Mouse (Mus musculus) forelimb bud, embryonic 11.5 days (tissue): ENCODE measurements at regions not wholly inside any gene's neighbourhood (a gene's known extent, or its start where the extent isn't known, plus 50 kb on each side); places are given as distances from the start of the nearest gene placed in this dataset.
A peak's percentile ranks its signal among the peaks of the same experiment; 100 is the strongest.
"Not testable (repeated sequence)": the region's sequence is repeated elsewhere in the genome, so short reads cannot be mapped to it uniquely, and the experiment has no call there.

Source experiments
- DNase-seq: peaks from one replicate; pipeline ENCODE4 v3.0.0-alpha.2; 2012; ENCODE audit warnings: low read depth, low spot score

DNA sequence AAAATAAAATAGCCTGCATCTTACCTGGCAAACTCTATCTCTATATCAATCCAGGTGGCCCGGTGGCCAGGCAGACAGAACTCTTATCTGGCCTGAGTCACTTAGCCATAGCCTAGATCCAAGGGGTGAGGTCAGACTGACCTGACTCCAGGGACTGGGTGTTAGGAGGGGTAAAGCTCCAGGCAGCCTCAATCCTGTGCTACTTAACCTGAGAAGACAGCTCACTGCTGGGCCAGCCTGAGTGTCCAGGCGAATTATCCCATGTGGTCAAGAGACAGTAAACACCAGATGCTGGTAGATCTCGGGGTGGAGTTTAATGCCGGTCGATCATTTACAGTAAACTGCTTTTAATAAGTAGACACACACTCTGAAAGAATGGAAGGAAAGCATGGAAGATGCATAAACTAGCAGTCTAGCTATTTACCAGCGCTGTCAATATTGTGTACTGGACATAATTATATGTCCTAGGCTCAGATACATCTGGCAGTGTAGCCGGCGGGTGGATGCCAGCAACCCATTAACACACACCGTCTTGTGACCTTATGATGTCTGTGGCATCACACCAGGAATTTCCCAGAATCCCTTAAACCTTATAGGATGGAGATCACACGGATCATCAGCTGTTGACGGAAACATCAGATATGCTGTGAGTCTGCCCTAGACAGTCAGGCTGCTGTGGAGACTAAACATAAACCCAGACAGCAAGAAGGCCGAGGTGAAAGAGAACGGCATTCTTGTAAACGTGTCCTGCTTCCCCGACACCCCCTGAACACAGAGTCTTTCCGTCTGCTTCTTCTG lies 153.9 kb upstream of the Ubl3 start:
- DNase-seq: no peak

DNA sequence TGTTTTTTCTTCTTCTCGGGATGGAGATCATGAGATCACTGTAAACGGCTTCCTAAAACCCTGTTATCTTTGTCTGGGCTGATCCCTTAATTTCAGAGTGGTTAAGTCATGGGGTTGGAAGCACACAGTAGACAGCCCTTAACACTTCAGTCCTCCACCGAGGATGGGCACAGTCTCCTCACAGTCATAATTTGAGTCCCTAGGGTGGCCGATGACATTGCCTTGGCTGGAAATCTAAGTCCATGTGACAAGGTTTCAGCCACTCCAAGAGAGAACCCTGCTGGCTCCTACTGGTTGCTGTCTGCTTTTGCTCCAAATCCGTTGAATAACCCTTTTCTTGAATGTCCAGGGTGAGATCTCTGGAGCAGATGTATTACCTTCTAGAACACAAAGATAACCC lies 152.2 kb upstream of the Ubl3 start:
- DNase-seq: no peak

GRCm38 (mm10) chr5:148701859-148702258 lies 149.3 kb upstream of the Ubl3 start:
- DNase-seq: peak; percentile 35

DNA sequence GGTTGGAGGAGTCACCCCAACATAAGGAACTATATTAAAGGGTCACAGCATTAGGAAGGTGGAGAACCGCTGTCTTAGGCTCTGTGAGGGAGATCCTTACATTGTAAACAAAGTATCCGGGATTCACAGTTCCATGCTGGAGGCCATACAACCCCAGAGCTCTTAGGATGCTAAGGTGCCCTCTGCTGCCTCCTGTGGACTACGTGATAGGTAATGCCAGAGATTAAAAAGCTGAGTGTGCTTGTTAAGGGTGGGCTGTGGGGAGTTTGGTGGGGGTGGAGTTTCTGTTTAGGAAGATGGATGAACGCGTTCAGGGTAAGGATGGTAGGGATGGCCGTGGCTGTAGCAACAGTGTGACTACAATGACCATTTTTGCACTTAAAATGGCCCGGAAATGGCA lies 148.4 kb upstream of the Ubl3 start:
- DNase-seq: no peak

GRCm38 (mm10) chr5:148700240-148700639 lies 147.7 kb upstream of the Ubl3 start:
- DNase-seq: no peak

DNA sequence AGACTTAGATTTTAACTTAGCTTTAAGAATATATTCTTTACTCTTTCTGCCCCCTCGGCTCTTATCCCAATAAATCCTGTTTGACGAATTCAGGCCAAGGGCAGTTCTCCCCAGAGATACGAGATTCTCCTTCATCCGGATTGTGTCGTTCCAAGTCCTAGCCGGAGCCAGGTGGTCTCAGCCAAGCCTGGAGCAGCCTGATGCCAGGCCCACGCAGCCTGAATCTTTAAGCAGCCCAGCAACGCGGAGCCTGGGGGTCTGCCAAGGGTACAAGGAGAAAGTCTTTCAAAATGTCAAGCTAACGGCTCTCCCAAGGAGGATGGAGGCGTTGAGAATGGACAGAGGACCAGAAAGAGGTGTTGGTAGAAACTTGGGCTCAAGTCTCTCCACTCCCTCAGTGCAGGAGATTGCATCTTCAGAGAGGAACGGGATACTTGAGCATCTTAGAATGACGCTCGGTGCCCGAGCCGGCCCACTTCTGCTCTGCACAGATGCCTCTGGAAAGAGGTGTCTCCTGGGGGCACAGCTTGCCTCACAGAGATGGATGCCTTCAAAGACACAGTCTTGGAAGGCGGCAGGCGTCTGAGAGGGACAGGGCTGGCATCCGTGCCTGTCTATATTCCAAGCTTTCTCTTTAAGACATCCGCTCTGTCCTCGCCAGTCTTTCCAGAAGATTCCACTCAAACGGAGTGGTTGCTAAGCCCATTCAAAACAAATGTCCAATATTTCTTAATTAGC lies 145.2 kb upstream of the Ubl3 start:
- DNase-seq: no peak

GRCm38 (mm10) chr5:148694352-148694751 lies 141.8 kb upstream of the Ubl3 start:
- peak; percentile 76 for DNase-seq

- DNase-seq: no peak
These were observed 138.9 kb upstream of the Ubl3 start for GRCm38 (mm10) chr5:148691486-148691885.

GRCm38 (mm10) chr5:148690823-148691197 lies 138.2 kb upstream of the Ubl3 start:
- no peak for DNase-seq

DNA sequence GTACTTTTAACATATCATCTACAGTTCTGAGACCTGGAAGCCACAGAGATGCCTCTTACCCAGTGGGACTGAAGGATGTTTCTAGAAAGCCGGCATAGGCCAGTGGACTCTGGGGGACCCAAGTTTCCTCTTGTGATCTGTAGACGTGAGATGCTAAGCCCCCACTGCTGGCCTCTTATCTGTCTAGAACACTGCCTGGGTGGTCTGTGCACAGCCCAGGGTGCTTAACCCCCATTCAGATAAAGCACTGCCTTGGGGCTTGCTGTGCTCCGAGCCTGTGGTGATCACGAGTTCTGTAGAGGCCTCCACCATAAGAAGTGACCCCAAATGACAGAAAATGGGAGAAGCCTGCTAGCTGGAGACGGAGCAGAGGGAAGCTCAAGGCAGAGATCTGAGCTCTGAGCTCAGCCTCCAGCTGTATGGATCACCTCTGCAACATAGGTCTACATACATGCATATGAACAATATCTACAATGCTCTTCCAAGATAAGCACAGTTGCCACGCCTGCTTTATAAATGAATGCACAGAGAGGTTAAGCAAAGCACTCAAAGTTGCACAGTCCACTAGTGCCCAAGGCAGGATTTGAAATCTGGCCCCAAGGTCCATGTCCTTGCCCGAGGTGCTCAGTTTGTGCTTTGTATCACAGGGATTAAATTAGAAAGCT lies 137.7 kb upstream of the Ubl3 start:
- no peak for DNase-seq

DNA sequence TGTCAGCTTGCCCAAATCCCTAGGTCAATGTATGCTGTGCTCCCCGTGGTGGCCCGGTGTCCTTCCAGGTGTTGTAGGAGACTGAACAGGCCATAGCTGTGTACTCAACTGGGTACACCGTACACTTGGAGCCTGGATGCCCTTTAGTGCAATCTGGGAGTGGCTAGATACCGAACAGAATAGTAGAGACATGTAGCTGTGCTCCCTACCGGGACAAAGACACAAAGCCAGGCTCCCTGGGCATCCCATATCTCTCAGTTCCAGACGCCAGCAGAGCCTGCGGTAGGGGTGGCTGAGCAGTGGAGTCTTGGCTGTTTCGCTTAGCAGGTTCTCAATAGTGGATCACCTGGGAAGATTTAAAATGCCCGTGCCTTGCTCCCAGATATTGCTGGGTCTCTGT lies 136.7 kb upstream of the Ubl3 start:
- no peak for DNase-seq

- DNase-seq: no peak
These were observed 135.9 kb upstream of the Ubl3 start for GRCm38 (mm10) chr5:148688501-148688900.

DNA sequence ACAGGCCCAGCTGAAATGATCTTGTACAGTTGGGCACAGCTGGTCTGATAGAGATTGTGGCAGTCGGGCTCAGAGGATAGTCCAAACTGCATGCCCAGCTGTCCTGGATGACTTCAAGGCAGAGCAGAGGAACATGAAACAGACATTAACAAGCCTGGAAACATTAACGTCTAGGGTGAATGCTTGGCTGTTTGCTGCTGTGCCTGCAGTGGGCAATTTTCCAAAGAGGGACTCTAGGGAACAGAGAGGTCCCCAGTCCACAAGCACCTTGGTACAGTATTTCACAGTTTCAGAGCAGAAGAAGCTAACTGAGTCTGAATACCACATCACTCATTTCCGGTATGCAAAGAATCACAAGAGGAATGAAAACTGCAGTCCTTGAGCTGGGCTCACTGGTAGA lies 135.2 kb upstream of the Ubl3 start:
- no peak for DNase-seq

- DNase-seq: no peak
These were observed 131.6 kb upstream of the Ubl3 start for GRCm38 (mm10) chr5:148684216-148684615.

GRCm38 (mm10) chr5:148682553-148682952 lies 130.0 kb upstream of the Ubl3 start:
- DNase-seq: no peak

- no peak for DNase-seq
These were observed 127.8 kb upstream of the Ubl3 start for GRCm38 (mm10) chr5:148680341-148680740.

- no peak for DNase-seq
These were observed 127.0 kb upstream of the Ubl3 start for GRCm38 (mm10) chr5:148679586-148679985.

- not testable (repeated sequence) for DNase-seq
These were observed 125.8 kb upstream of the Ubl3 start for GRCm38 (mm10) chr5:148678285-148678937.

DNA sequence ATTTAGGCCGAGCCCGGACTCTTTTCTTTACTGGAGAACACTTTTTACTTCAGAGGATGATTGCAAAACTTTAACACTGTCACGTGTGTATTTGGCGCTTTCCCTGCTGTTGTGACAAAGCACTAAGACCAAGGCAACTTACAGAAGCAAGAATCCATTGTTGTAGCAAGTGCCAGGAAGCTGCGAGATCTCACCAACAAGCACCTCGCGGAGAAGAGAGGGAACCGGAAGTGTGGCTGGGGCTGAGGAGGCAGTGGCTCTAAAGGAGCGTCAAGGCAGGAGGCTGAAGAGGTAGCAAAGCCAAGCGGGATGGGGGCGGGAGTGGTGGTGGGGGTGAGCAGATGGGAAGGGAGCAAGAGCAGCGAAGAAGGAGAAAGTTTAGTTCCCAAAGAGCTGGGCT lies 121.7 kb upstream of the Ubl3 start:
- DNase-seq: no peak

DNA sequence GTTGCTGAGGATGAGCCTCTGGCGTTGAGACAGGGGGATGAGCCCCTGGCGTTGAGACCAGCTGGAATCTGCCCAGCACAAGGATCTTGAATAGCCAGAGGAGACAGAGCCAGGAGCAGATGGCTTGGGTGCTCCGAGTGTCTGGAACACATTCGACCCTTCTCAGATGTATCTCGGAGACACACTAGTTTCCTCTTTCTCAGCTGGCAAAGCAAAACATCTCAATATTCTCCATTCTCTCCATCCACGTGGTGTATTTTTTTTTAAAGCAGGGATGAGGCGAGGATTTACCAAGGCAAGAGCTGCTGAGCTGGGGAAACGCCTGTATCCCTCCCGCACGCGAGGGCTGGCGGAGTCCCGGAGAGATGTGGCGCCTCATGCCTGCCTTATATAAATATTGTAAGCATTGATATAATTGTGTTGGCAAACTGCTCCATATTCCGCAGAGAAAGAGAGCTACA lies 109.7 kb upstream of the Ubl3 start:
- DNase-seq: no peak

DNA sequence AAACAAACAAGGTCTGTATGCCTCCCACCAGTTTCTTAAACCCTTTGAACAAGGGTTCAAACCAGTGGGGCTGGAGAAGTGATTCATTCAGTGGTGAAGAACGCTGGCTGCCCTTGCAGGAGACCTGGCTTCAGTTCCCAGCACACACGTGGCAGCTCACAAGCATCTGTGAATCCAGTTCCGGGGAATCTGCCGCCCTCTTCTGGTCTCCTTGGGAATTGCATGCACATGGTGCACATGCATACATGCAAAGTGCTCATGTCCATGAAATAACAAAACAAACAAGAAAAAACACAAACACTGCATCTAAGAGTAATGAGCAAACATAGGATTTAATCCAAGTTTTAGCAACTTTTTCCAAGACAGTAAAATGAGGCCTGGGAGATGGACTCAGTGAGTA lies 108.5 kb upstream of the Ubl3 start:
- no peak for DNase-seq
